Mouse (Mus musculus): ENCODE results near the gene Zfp663. TPM values are rescaled to one million over a fixed set of nuclear protein-coding genes. Genes with fewer than 3 reads are reported as not detected.

Gene Zfp663
- under 1 TPM in 1 of 2 experiments, not detected in 1; 0.20 TPM for total RNA-seq (2021)
- long read RNA-seq, experiment 1, result 0 reads
- long read RNA-seq, experiment 2, result 0 reads

- peak within 1 kb of the TSS; percentile 44 for H3K4me3 ChIP-seq
- no peak for DNase-seq (ENCODE audit: low spot score in 2 of 2)
- H3K27ac ChIP-seq, result no peak within 1 kb of the TSS
- no peak for TF ChIP-seq CTCF (conservative IDR thresholded peaks at IDR 0.05)
Measured at GRCm38 (mm10) chr2:165368496-165368895, at the start of gene Zfp663. TSS of gene Zfp663 (minus strand) at chr2:165368729.

- TF ChIP-seq CTCF (conservative IDR thresholded peaks at IDR 0.05), result no peak
- H3K27ac ChIP-seq, result peak overlapping the region; percentile 86
- DNase-seq (ENCODE audit: low spot score in 2 of 2), result peak; percentile 78 to 85
- no peak overlapping the region for H3K4me3 ChIP-seq
Measured at GRCm38 (mm10) chr2:165417291-165417690, 48.8 kb upstream of the Zfp663 start.

GRCm38 (mm10) chr2:165415795-165416194, 47.3 kb upstream of the Zfp663 start:
- no peak for TF ChIP-seq CTCF (conservative IDR thresholded peaks at IDR 0.05)
- no peak overlapping the region for H3K4me3 ChIP-seq
- DNase-seq (ENCODE audit: low spot score in 2 of 2), result no peak
- no peak overlapping the region for H3K27ac ChIP-seq

DNA sequence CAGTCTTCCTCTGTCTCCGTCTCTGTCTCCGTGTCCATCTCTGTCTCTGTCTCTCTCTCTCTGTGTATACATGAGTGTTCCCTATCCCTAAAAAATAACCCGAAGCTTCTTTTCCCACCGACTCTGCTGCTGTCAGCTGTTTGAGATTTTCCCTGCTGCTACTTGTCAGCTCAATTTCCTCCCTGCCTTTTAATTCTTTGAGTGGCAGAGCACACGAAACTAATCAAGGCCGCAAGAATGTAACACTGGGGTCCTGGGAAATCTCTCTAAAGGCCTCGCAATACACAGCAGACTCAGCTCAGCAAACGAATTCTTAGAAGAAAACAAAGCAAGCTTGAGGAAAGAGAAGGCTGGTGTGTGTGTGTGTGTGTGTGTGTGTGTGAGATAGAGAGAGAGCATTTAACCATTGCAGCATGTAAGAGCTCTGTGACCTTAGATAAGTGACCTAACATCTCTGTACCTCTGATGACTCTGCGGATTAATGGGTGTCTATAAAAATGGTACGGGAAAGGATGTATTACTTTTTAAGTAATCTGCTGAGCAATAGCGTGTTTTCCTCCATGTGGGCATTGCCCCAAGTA, 46.7 kb upstream of the Zfp663 start:
- DNase-seq (ENCODE audit: low spot score in 2 of 2), result no peak
- TF ChIP-seq CTCF (conservative IDR thresholded peaks at IDR 0.05), result no peak
- Histone ChIP-seq H3K27ac (no peak overlapping the region), H3K4me3 (no peak overlapping the region)

- DNase-seq (ENCODE audit: low spot score in 2 of 2), result no peak
- Histone ChIP-seq H3K27ac (peak overlapping the region; percentile 61), H3K4me3 (no peak overlapping the region)
- no peak for TF ChIP-seq CTCF (conservative IDR thresholded peaks at IDR 0.05)
Measured at GRCm38 (mm10) chr2:165414321-165414720, 45.8 kb upstream of the Zfp663 start.

DNA sequence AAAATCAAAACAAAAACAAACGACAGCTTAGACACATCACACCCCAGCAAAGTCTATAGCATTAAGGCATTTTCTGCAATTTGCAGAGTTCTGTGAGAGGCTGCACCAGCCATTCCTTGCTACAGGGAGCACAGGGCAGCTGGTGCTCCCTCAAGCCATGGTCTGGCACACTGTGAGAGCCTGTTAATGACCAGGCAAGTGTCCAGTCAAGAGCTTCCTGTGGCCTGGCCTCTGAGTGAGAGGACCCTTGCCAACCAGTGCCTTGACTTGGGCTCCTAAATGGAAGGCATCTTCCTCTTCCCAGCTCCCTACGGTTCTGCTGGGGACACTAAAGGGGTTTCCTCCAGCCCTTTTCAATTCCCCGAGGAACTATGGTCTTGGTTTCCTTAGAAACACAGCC, 45.4 kb upstream of the Zfp663 start:
- DNase-seq (ENCODE audit: low spot score in 2 of 2), result peak in 1 of 2 experiments; percentile 12
- TF ChIP-seq CTCF (conservative IDR thresholded peaks at IDR 0.05), result no peak
- Histone ChIP-seq H3K4me3 (no peak overlapping the region), H3K27ac (peak overlapping the region; percentile 61)

- Histone ChIP-seq H3K27ac (0 out of 2 replicates have a peak overlapping the region, but pooled peaks have one; percentile 39), H3K4me3 (no peak overlapping the region)
- DNase-seq (ENCODE audit: low spot score in 2 of 2), result peak; percentile 72 to 84
- peak; percentile 94 for TF ChIP-seq CTCF (conservative IDR thresholded peaks at IDR 0.05)
Measured at GRCm38 (mm10) chr2:165407700-165408301, 39.3 kb upstream of the Zfp663 start.

- Histone ChIP-seq H3K4me3 (no peak overlapping the region), H3K27ac (no peak overlapping the region)
- no peak for TF ChIP-seq CTCF (conservative IDR thresholded peaks at IDR 0.05)
- peak in 1 of 2 experiments; percentile 47 for DNase-seq (ENCODE audit: low spot score in 2 of 2)
Measured at GRCm38 (mm10) chr2:165405351-165405750, 36.8 kb upstream of the Zfp663 start.

GRCm38 (mm10) chr2:165404951-165405350, 36.4 kb upstream of the Zfp663 start:
- TF ChIP-seq CTCF (conservative IDR thresholded peaks at IDR 0.05), result no peak
- no peak for DNase-seq (ENCODE audit: low spot score in 2 of 2)
- no peak overlapping the region for H3K27ac ChIP-seq
- no peak overlapping the region for H3K4me3 ChIP-seq

DNA sequence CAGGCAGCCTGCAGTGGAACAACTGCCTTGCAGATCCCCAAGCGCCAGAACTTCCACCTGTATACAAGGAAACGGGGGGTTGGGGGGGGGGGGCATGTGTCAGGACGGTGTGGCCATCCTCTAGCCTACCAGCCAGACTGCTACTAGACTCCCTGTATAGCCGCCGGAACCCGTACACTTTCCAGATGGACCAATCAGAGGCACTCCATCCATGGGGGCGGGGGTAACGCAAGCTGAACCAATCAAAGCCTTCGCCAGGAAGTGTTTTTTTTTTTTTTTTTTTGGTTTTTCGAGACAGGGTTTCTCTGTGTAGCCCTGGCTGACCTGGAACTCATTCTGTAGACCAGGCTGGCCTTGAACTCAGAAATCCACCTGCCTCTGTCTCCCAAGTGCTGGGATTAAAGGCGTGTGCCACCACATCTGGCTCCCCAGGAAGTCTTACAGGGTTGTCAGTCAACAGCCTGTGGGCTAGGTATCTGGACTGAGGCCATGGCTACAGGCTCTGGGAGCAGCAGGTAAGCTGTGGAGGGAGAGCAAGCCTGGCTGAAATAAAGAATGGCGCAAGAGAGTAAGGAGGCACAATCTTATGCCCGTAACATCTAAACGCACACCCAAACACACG, 29.7 kb upstream of the Zfp663 start:
- no peak overlapping the region; the same call in 1 of the 2 replicates for H3K27ac ChIP-seq
- no peak for TF ChIP-seq CTCF (conservative IDR thresholded peaks at IDR 0.05)
- no peak for DNase-seq (ENCODE audit: low spot score in 2 of 2)
- H3K4me3 ChIP-seq, result no peak overlapping the region

DNA sequence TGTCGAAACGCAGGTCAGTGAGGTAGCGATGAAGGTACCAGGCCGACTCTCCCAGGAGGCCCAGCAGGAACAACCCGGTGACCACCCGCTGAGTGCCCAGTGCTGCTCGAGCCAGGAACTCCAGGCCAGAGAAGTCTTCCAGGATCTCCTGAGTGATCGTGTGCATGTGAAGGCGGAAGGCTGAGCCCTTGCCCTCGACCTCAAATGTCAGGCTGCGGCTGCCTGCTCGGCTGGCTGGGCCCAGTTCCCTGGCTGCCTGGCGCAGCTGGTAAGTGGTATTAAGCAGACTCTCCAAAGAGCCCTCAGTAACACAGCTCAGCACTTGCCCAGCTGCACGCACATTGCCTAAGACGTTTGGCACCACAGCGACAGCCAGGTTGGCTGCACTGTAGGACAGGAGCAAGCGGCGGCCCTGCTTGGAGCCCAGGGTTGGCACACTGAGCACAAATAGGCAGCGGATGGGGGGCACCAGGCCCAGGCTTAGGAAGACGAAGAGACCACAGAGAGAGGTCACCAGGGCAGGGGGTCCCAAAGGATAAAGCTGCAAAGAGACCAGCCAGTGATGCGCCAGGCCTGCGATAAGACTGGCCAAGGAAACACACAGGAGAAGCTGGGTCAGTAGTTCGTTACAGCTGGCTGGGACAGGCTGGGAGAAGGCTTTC, 29.1 kb upstream of the Zfp663 start:
- TF ChIP-seq CTCF (conservative IDR thresholded peaks at IDR 0.05), result no peak
- DNase-seq (ENCODE audit: low spot score in 2 of 2), result no peak
- Histone ChIP-seq H3K4me3 (no peak overlapping the region), H3K27ac (peak overlapping the region; percentile 72)

GRCm38 (mm10) chr2:165396831-165397501, 28.4 kb upstream of the Zfp663 start:
- peak overlapping the region; percentile 72 for H3K27ac ChIP-seq
- no peak for DNase-seq (ENCODE audit: low spot score in 2 of 2)
- H3K4me3 ChIP-seq, result no peak overlapping the region
- no peak for TF ChIP-seq CTCF (conservative IDR thresholded peaks at IDR 0.05)
